Mouse (Mus musculus) layer of hippocampus, adult 2 months (tissue): ENCODE data around the gene Derl2. TPM values are rescaled to one million over a fixed set of nuclear protein-coding genes. Genes with fewer than 3 reads are reported as not detected.

ENCODE experiments used
- DNase-seq, 2 experiments: peaks; one replicate each; pipeline ENCODE4 v3.0.0; 2022; ENCODE audit warnings: low spot score in 2 of 2
- H3K27ac ChIP-seq: fragments of 200-600 bp; 2 replicates; pipeline ENCODE4 v1.8.1; 2022
- H3K4me3 ChIP-seq: fragments of 200-600 bp; 2 replicates; pipeline ENCODE4 v1.8.1; 2022; ENCODE audit warnings: mild to moderate bottlenecking
- CTCF ChIP-seq: fragments of 200-600 bp; conservative IDR thresholded peaks from 2 replicates; pipeline ENCODE4 v1.8.1; 2022; ENCODE audit warnings: antibody characterized with exemption, mild to moderate bottlenecking, moderate library complexity
- total RNA-seq, 2 experiments: library from RNA; stranded (reverse); gene quantifications; 2 replicates each; pipeline ENCODE4 v1.2.3; 2021

The Derl2 gene
- total RNA-seq, 2 experiments from 2014 or later, result 22.6 to 25.5 TPM

GRCm38 (mm10) chr11:71012743-71013142, 6.9 kb downstream of the Derl2 start:
- H3K27ac ChIP-seq, result no peak overlapping the region

GRCm38 (mm10) chr11:71008321-71008720, 11.3 kb downstream of the Derl2 start:
- H3K4me3 ChIP-seq, result no peak overlapping the region

More at GRCm38 (mm10) chr11:71012743-71013142, 6.9 kb downstream of the Derl2 start:
- H3K4me3 ChIP-seq, result no peak overlapping the region
- no peak for DNase-seq
- TF ChIP-seq CTCF, result no peak

GRCm38 (mm10) chr11:71007831-71008230, 11.8 kb downstream of the Derl2 start:
- TF ChIP-seq CTCF, result no peak
- DNase-seq, result no peak
- Histone ChIP-seq H3K27ac (no peak overlapping the region), H3K4me3 (no peak overlapping the region)

More at GRCm38 (mm10) chr11:71008321-71008720, 11.3 kb downstream of the Derl2 start:
- no peak for DNase-seq
- no peak overlapping the region for H3K27ac ChIP-seq
- TF ChIP-seq CTCF, result no peak

GRCm38 (mm10) chr11:71007026-71007425, 12.6 kb downstream of the Derl2 start:
- TF ChIP-seq CTCF, result no peak
- H3K4me3 ChIP-seq, result no peak overlapping the region
- no peak overlapping the region for H3K27ac ChIP-seq
- DNase-seq, result no peak

GRCm38 (mm10) chr11:71005046-71005445, 14.6 kb downstream of the Derl2 start:
- no peak for DNase-seq
- Histone ChIP-seq H3K4me3 (peak overlapping the region; percentile 95), H3K27ac (peak overlapping the region; percentile 86)
- peak; percentile 10; the same call in 1 of the 2 replicates for TF ChIP-seq CTCF

- peak within 1 kb of the TSS; percentile 94 for H3K27ac ChIP-seq
- H3K4me3 ChIP-seq, result peak within 1 kb of the TSS; percentile 95
- TF ChIP-seq CTCF, result peak; percentile 76
- DNase-seq, result peak; percentile 97
Observed at GRCm38 (mm10) chr11:71004316-71004773, 15.3 kb downstream of the Derl2 start, which contains the start of gene Dhx33. Gene Dhx33 (minus strand): TSS chr11:71004437.

GRCm38 (mm10) chr11:71003611-71004315, 15.9 kb downstream of the Derl2 start:
- Histone ChIP-seq H3K4me3 (peak overlapping the region; percentile 95), H3K27ac (peak overlapping the region; percentile 94)
- TF ChIP-seq CTCF, result no peak
- DNase-seq, result peak in 1 of 2 experiments; percentile 17

- DNase-seq, result peak; percentile 54 to 73
- peak overlapping the region; percentile 95; the same call in 1 of the 2 replicates for H3K4me3 ChIP-seq
- no peak for TF ChIP-seq CTCF
Observed at GRCm38 (mm10) chr11:71001167-71001566, 18.5 kb downstream of the Derl2 start.

GRCm38 (mm10) chr11:70982557-70983228, 36.9 kb downstream of the Derl2 start, which contains the start of gene C1qbp:
Gene C1qbp (minus strand): TSS chr11:70983026.
- peak within 1 kb of the TSS; percentile 94 for H3K27ac ChIP-seq
- peak; percentile 91 to 97 for DNase-seq

More at GRCm38 (mm10) chr11:71001167-71001566, 18.5 kb downstream of the Derl2 start:
- H3K27ac ChIP-seq, result peak overlapping the region; percentile 94

GRCm38 (mm10) chr11:70982030-70982429, 37.6 kb downstream of the Derl2 start:
- no peak for TF ChIP-seq CTCF
- Histone ChIP-seq H3K27ac (peak overlapping the region; percentile 94; the same call in 1 of the 2 replicates), H3K4me3 (peak overlapping the region; percentile 94)
- DNase-seq, result no peak

More at GRCm38 (mm10) chr11:70982557-70983228, 36.9 kb downstream of the Derl2 start, which contains the start of gene C1qbp:
- TF ChIP-seq CTCF, result peak; percentile 96
- H3K4me3 ChIP-seq, result peak within 1 kb of the TSS; percentile 94

- no peak overlapping the region for H3K4me3 ChIP-seq
- no peak overlapping the region for H3K27ac ChIP-seq
- TF ChIP-seq CTCF, result no peak
- DNase-seq, result no peak
Observed at GRCm38 (mm10) chr11:70980751-70981510, 38.7 kb downstream of the Derl2 start.

GRCm38 (mm10) chr11:70980232-70980631, 39.4 kb downstream of the Derl2 start:
- DNase-seq, result no peak
- Histone ChIP-seq H3K4me3 (no peak overlapping the region), H3K27ac (no peak overlapping the region)
- TF ChIP-seq CTCF, result no peak
